Mouse (Mus musculus): ENCODE results near the gene Rnf150. TPM values are rescaled to one million over a fixed set of nuclear protein-coding genes. Genes with fewer than 3 reads are reported as not detected.
A peak's percentile ranks its signal among the peaks of the same experiment; 100 is the strongest.

The Rnf150 gene
- total RNA-seq, 1 experiment from 2014 or later, result 0.23 TPM

DNA sequence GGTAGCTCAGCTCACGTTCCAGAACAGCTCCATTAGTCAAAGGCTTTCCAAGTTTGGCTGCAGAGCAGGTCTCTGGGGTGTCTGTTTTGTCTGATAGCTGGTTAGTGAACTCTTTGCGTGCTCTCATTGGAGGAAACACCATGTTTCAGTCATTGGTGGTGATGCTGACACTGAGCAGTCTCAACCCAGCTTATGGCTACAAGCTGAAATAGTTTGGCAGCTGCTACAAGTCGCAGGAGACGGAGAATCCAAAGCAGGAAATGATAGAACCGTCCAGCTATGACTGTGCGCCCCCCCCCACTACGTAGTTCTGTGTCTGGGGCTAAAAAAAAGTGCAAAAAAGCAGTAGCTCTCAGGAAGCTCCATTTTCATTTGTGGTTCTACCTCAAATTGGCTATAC, 12.0 kb downstream of the Rnf150 start:
- no peak for ATAC-seq (ENCODE audit: extremely low read depth, insufficient number of reproducible peaks, low FRiP score, poor library complexity, severe bottlenecking)

DNA sequence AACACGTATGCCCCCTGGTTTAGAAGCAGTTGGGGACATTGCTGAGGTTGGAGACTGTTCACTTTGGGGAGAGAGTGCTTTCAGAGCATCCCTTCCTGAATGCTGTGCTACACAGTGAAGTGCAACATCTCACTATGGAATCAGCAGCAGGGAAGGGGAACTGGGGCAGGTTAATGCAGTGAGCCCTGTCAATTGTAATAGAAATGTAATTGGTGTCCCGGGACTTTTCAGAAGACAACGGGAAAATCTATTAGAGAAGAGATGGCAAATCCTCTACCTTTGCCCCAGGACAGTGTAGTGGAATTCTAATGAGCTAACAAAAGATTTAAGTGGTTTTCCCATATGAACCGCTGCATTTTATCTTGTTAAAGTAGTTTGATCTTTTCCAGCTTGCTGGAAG, 21.3 kb downstream of the Rnf150 start:
- no peak for ATAC-seq (ENCODE audit: extremely low read depth, insufficient number of reproducible peaks, low FRiP score, poor library complexity, severe bottlenecking)

DNA sequence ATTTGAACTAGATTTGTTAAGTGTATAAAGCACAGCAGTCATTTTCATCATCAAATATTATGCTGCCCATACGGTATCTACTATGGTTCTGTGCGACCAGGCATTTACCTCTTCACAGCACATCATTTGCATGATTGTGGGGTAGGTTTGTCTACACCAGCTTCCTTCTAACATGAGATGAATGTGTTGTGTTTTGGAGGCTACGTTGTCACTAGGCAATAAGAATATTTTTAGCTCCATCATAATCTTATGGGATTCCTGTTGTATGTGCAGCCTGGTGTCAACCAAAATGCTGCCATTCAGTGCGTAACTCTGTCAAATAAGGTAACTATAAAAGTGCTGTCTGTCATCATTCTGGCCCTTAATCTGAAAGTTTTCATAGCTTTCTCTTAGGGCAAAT, 24.1 kb downstream of the Rnf150 start:
- no peak for ATAC-seq (ENCODE audit: extremely low read depth, insufficient number of reproducible peaks, low FRiP score, poor library complexity, severe bottlenecking)

DNA sequence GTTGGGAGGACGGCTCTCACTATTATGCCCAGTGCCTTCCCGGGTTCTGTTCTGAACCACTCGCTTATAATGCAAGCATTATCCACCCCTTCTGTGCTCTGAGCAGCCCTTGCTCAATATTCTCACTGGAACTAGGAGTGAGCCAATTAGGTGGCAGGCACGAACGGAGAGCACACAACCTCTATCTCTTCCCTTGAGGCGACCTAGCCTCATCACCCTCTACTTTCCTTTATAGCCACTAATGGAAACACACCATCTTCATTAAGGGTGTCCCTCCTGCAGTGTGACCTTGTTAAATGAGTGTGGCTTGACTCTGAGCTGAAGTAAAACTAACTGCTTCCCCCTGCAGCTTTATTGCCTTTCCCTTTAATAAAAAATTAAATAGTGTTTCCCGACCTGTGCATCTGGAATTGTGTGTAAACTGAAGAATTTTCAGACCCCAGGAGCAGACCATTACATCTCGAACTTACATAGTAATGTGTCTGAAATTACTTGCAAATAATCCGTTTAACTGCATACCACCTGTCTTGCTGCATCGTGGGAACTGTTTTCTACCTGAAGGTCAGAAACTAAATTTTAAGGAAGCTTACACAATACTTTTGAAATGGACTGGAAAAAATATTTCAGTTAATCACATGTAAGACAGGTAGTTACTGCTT, 26.0 kb downstream of the Rnf150 start:
- no peak for ATAC-seq (ENCODE audit: extremely low read depth, insufficient number of reproducible peaks, low FRiP score, poor library complexity, severe bottlenecking)

DNA sequence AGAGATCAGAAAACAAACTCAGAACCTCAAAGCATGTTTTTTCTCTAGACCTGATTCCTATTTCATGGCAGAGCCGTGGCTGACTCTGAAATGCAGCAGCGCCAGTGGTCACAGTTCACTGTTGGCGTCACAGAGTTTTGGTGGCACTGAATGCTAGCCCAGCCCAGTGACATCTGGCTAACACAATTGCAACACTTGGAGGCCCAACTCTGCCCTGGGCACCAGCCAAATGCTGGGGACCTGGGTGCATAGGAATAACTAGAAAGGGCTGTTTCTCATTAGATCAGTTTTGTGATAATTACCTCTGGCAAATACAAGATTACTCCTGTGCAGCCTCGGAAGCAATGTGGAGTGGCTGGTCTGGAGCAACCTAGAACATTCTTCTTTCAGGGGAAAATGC, 31.9 kb downstream of the Rnf150 start:
- no peak for ATAC-seq (ENCODE audit: extremely low read depth, insufficient number of reproducible peaks, low FRiP score, poor library complexity, severe bottlenecking)

DNA sequence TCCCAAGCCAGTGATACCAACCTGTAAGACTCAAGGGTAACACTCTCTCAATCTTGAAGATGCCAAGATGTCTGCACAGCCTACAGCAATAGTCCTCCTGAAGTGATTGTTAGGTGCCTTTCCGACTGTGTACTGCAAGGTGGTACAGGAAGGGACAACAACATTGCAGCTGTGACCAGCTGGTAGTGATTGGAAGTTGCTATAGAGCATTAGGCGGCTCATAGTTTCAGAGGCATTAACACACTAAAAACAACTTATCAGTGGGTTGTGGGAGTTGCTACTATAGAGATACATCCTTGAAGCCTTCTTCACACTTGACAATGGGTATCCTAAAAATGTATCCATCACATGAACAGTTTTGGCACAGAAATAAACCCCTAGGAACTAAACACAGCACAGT, 33.6 kb downstream of the Rnf150 start:
- no peak for ATAC-seq (ENCODE audit: extremely low read depth, insufficient number of reproducible peaks, low FRiP score, poor library complexity, severe bottlenecking)

DNA sequence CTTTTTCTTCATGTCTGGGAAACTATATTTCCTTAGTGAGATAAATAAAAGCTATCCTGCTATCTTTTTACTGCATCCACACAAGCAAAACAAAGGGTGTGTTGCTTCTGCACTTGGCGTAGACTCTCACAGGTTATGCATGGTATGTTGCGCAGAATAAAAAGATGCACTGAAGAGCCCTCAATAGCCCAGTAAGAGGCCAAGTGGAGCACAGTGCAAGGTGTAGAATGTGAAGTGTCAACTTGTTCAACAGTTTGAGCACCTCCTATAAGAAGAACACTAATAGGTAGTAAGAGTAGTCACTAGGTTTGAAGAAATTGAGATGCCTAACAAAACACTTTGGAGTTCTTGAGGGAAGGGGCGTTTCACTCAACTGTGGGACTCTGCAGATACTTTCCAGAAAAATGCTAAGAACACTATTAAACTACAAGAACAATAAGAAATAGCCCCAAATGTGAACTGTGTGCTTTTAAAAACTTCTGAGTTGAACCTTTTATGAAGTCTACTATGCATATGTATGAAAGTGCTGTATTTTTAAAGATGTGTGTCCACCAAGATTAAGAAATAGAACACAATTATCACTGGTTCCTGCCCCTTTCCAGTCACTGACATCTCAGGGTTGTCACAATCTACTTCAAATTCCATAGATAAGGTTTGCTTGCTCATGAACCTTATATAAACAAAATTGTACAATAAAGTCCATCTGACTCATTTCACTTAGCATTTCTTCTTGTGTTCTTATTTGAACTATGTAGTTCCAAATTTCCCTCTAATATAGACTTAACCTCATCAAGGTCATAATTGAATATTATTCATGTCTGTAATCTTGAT, 34.7 kb downstream of the Rnf150 start:
- no peak for ATAC-seq (ENCODE audit: extremely low read depth, insufficient number of reproducible peaks, low FRiP score, poor library complexity, severe bottlenecking)

DNA sequence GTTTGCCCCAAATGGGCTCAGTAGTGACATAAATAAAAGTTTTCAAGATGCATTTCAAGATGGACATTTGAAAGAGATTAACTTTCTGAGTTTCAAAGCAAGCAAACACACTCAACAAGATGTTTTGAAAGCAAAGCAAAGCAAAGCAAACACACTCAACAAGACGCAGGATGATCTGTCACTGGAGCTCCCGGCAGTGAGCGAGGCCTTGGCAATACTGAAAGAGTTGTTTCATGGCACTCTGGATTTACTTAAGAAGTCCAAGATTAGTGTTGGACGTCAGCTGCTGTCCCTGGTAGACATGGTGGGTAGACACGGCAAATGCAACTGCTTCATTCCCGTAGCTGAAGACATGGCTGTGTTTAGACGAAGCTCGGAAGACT, 35.3 kb downstream of the Rnf150 start:
- no peak for ATAC-seq (ENCODE audit: extremely low read depth, insufficient number of reproducible peaks, low FRiP score, poor library complexity, severe bottlenecking)

DNA sequence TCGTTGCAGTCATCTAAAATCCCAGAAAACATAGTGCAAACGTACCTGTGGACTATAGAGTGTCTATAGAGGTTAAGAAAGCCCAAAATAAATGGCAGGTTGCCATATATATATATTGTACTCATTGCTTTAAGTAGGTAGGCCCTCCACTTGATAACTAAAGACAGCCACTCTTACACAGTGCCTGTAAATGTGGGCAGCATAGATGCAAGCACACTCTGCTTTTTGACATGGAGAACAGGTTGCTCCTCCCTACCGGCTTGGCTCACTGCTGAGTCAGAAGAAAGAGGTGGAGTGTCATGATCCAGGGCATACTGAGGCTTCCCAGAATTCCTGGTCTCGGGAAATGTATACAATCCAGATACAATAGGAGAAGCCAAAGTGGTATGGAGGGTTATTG, 37.8 kb downstream of the Rnf150 start:
- no peak for ATAC-seq (ENCODE audit: extremely low read depth, insufficient number of reproducible peaks, low FRiP score, poor library complexity, severe bottlenecking)

DNA sequence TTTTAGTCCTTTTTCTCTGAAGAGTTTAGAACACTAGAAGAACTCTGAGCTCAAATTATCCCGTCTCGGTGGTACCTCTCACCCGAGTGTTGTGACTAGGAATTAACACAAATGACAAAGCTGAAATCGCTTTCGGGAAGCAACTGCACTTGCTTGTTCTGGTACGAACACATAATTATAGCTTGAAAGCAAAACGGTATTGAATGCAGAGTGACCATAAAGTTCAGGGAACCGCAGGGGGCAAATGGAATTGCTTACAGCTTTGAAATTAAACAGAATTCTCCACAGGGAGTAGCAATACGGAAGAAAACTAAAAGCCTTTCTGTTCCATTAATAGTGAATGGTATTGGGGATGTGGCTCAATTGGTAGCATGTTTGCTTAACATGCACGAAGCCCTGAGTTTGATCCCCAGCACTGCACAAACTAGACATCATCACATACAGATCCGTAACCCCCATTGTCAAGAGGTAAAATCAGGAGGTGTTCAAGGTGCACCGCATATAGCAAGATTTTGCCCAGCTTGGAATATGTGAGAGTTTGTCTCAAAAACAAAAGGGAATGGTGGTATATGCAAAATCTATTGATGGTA, 38.5 kb downstream of the Rnf150 start:
- ATAC-seq (ENCODE audit: extremely low read depth, insufficient number of reproducible peaks, low FRiP score, poor library complexity, severe bottlenecking), result no peak

DNA sequence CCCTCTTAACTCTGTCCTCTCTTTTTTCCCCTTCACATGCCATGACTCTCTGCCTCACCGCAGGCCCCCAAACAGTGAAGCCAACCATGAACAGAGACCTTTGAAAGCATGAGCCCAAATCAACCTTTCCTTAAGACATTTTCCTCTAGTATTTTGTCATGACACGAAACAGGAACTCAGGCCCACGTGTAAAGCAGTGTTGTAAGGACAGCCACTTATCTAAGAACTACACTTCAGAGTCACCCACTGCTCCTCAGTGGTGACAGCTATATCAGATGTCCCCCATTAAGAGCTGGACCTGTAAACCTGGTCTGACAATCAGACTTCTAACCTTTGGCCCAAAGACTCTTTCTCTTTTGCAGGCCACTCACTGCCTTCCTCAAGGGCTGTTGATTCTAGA, 40.3 kb downstream of the Rnf150 start:
- no peak for ATAC-seq (ENCODE audit: extremely low read depth, insufficient number of reproducible peaks, low FRiP score, poor library complexity, severe bottlenecking)

DNA sequence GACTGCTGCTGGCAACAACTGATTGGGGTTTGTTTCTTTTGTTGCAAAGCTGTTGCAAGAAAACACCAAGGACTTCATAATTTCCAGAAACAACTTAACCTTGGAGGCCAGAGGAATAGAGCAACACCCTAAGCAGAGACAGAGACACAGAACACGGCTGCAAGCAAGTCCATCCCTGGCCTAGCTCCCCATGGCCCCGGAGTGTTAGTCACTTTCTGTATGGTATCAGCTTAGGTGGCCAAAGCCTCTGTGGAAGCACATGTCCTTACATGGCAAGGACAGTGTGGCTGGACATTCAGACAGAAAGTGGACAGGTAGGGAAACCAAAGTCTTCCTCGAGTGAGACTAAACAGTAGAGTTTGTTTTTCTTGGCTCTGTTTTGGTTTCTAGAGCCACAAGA, 44.1 kb downstream of the Rnf150 start:
- no peak for ATAC-seq (ENCODE audit: extremely low read depth, insufficient number of reproducible peaks, low FRiP score, poor library complexity, severe bottlenecking)

DNA sequence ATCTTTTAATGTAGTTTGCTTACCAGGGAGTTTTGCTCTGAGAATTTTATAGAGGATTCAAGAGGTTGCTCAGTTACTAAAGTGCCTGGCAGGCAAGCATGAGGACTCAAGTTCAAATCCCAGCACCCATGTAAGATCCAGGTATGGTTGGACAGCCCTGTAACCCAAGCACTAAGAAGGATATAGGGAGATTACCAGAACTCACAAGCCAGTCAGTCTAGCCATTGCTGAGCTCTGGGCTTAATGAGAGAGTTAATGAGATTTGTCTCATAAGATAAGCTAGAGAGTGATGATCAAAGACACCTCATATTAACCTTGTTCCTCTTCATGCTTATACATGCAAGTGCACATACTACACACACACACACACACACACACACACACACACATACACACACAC, 48.3 kb downstream of the Rnf150 start:
- ATAC-seq (ENCODE audit: extremely low read depth, insufficient number of reproducible peaks, low FRiP score, poor library complexity, severe bottlenecking), result no peak

DNA sequence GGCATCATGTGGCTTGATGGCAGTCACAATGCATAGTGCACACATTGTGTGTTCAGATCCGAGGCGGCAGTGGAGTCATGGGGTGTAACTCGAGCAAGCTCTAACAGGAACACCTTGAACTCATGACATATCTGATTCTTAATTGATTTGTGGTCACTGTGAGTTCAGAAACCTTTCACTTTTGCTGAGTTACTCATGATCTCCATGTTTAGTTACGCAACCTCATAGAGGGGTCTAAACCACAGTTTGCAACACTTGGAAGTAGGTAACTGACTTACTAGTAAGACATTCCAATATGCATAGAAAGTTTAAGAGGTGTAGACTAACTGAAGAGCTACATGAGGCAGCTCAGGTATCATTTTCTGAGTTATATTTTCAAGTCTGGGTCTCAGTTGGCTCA, 49.1 kb downstream of the Rnf150 start:
- no peak for ATAC-seq (ENCODE audit: extremely low read depth, insufficient number of reproducible peaks, low FRiP score, poor library complexity, severe bottlenecking)

DNA sequence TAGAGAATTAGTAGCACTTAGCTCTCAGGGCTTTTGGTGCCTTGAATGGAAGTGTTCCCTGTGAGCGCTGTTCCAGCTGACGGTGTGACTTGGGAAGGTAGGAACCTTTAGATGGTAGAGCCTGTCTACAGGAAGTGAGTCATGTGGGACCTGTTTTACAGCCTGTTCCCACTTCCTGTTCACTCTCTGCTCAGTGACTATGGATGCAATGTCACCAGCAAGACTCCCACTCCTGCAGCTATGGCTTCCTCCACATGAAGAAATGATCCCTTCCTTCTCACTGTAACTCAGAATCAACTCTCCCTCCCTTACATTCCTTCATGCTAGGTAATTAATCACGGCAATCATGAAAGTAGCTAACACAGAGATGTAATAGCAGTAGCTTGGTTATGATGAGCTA, 51.4 kb downstream of the Rnf150 start:
- no peak for ATAC-seq (ENCODE audit: extremely low read depth, insufficient number of reproducible peaks, low FRiP score, poor library complexity, severe bottlenecking)

DNA sequence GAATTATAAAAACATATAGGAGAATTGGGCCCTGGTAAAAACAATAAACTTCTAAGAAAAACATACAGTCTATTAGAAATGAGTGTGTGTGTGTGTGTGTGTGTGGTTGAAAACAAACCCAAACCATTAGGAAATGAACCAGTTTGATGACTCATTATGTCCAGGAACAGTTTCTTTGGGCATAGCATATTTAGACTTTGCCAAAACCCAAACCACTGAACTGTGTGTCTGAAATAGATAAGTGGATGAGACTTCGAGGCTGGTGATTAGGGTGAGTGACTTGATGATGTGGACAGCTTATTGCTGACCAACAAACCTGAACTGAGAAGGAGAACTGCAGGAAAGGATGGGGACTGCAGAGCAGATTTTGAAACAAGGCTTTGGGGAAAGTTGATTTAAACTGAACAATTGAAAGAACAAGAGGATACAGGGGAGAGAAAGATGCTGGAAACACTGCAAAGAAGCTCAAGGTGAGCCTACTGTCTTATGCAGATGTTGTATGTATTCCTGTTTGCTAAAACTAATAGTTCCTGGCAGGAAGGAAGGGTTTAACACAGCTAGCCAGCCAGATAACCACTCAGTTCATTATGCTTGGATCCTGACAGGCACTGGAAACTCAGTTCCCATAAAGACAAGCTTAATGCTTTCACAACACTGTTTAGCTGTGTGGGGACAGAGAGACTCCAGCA, 53.8 kb downstream of the Rnf150 start:
- no peak for ATAC-seq (ENCODE audit: extremely low read depth, insufficient number of reproducible peaks, low FRiP score, poor library complexity, severe bottlenecking)

DNA sequence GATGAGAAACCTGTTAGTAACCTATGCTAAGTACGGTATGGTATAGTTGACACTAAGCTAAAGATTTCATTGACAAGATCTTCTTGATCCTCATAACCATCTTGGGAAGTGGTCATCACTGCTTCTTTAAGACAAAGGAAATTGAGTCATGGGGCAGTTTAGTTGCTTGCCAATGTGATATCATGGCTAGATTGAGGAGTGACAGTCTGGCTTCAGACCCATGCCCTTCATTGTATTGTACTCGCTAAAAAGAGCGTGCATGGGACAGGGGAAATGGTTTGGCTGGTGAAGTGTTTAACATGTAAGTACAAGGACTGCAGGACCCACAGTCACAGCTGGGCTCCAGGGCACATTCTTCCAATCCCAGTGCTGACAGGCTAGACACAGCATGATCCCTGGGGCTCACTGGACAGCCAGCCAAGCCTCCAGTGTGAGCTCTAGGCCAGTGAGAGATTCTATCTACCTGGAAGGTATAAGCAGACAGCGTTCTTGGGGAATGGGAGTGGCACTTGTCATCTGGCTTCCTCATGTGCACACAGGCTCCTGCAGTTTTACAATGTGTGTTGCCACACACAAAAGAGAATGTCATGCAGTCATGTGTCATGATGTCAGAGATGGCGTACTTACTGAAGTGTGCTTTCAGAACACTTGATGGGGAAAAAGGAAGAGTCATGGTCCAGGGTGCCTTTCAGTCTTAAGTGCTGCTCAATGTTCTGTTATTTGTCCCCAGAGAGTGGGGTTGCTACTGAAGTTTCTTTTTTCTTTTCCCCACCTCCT, 54.6 kb downstream of the Rnf150 start:
- ATAC-seq (ENCODE audit: extremely low read depth, insufficient number of reproducible peaks, low FRiP score, poor library complexity, severe bottlenecking), result peak; percentile 44; the same call in 1 of the 2 replicates

DNA sequence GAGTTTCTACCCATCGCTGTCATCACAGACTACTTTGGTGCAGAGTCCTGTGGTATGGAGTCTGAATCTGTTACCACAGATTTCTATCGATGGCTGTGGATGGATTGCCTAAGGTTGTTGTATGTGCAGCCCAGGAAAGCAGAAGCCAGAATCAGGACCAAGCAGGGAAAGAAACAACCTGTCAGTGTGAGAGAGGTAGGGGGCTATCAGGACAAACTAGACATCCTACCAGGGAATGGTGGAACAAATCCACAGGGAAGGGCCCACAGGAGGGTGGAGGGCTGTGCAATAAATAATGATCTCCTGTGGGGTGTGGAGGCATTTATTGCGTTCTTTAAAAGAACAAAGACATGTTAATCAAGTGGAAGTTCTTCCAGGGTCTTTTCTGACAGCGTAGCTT, 56.5 kb downstream of the Rnf150 start:
- ATAC-seq (ENCODE audit: extremely low read depth, insufficient number of reproducible peaks, low FRiP score, poor library complexity, severe bottlenecking), result no peak

DNA sequence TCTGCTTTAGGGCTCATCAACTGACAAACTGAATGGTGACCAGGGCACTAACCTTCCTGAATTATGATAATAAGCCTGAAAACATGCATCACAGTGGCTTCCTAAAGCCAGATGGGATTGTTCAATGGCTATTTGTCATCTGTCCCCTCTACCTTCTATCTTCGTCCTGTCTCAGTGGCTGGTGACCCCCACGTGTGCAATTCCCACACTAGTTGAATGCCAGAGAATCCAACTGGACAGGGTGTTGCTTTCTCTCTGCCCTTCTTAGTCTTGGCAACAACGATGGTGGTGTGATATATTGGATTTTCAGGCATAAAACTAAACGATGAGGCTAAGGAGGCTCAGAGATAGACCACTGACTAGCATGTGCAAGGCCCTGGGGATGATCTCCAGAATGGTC, 57.0 kb downstream of the Rnf150 start:
- no peak for ATAC-seq (ENCODE audit: extremely low read depth, insufficient number of reproducible peaks, low FRiP score, poor library complexity, severe bottlenecking)

Measured in neutrophil, adult 5-6 weeks (primary cell).